15 mouse cellular contexts compared by ENCODE assay signal in genomic region chr7:122558085-122558811, GRCm38 (mm10).
DNase-seq lines count a peak whose midpoint lies in the region; ATAC-seq lines count a peak whose summit lies in the region.
"Had no signal": no experiment of that assay in that cellular context is flagged by ENCODE, and none has a peak within 500 bp of the region (broad histone marks: within the 10 kb centered on the region; RNA-seq: fewer than 3 reads in every experiment).

No protein-coding gene starts in this region.

- no peak overlapping the region for H3K27ac ChIP-seq in neural tube, embryonic 12.5 days
- no peak overlapping the region for H3K27ac ChIP-seq in neural tube, embryonic 15.5 days (replicated peaks)
- H3K27ac ChIP-seq in hindbrain, embryonic 12.5 days = peak overlapping the region; percentile 52; the same call in 1 of the 2 replicates
- H3K27ac ChIP-seq: hindbrain, embryonic 15.5 days had no signal

- no peak overlapping the region for H3K4me2 ChIP-seq in neural tube, embryonic 12.5 days (replicated peaks)
- no peak overlapping the region for H3K4me2 ChIP-seq in neural tube, embryonic 15.5 days
- H3K4me2 ChIP-seq in hindbrain, embryonic 12.5 days (replicated peaks) = no peak overlapping the region
- H3K4me2 ChIP-seq: hindbrain, embryonic 15.5 days; liver, embryonic 11.5 days had no signal

- peaks cover 13% of the 10 kb centered on the region; the same call in 1 of the 2 replicates for H3K4me1 ChIP-seq in neural tube, embryonic 12.5 days
- H3K4me1 ChIP-seq in neural tube, embryonic 15.5 days = peaks cover 8% of the 10 kb centered on the region; the same call in 1 of the 2 replicates
- peaks cover 21% of the 10 kb centered on the region for H3K4me1 ChIP-seq in hindbrain, embryonic 12.5 days
- H3K4me1 ChIP-seq: megakaryocyte, embryonic 14.5 days had no signal

- WGBS in neural tube, embryonic 12.5 days = 39% methylated on average over 7 of the region's 7 CpGs
- 44% methylated on average over 7 of the region's 7 CpGs for WGBS in neural tube, embryonic 15.5 days
- WGBS in hindbrain, embryonic 12.5 days = 34% methylated on average over 7 of the region's 7 CpGs

- H3K4me3 ChIP-seq in neural tube, embryonic 12.5 days = no peak overlapping the region
- H3K4me3 ChIP-seq in neural tube, embryonic 15.5 days (replicated peaks) = no peak overlapping the region
- no peak overlapping the region for H3K4me3 ChIP-seq in hindbrain, embryonic 12.5 days
- H3K4me3 ChIP-seq: hindbrain, embryonic 15.5 days; megakaryocyte, embryonic 14.5 days had no signal

- H3K27me3 ChIP-seq in neural tube, embryonic 12.5 days (replicated peaks) = no peaks in the 10 kb centered on the region
- no peaks in the 10 kb centered on the region for H3K27me3 ChIP-seq in neural tube, embryonic 15.5 days (replicated peaks)
- H3K27me3 ChIP-seq in hindbrain, embryonic 12.5 days = no peaks in the 10 kb centered on the region
- H3K27me3 ChIP-seq: hindbrain, embryonic 15.5 days had no signal

- H3K9me3 ChIP-seq in neural tube, embryonic 12.5 days = no peaks in the 10 kb centered on the region
- H3K9me3 ChIP-seq in neural tube, embryonic 15.5 days (replicated peaks) = no peaks in the 10 kb centered on the region
- H3K9me3 ChIP-seq in hindbrain, embryonic 12.5 days (replicated peaks) = no peaks in the 10 kb centered on the region
- H3K9me3 ChIP-seq: hindbrain, embryonic 15.5 days had no signal

- ATAC-seq in neural tube, embryonic 12.5 days (ENCODE audit: low FRiP score, low read depth) = 0 out of 2 replicates have a peak, but pooled peaks have one; percentile 60
- no peak for ATAC-seq in neural tube, embryonic 15.5 days (ENCODE audit: low FRiP score)
- peak; percentile 67; the same call in 1 of the 2 replicates for ATAC-seq in hindbrain, embryonic 12.5 days (ENCODE audit: low FRiP score)
- ATAC-seq in inflammation-experienced regulatory T-cells, adult 6 months = no peak

- H3K9ac ChIP-seq in neural tube, embryonic 12.5 days = no peak overlapping the region
- H3K9ac ChIP-seq in neural tube, embryonic 15.5 days (replicated peaks) = no peak overlapping the region
- no peak overlapping the region for H3K9ac ChIP-seq in hindbrain, embryonic 12.5 days
- H3K9ac ChIP-seq: hindbrain, embryonic 15.5 days had no signal

- peak; percentile 5 for DNase-seq in adrenal gland, postnatal 14 days
- DNase-seq in adrenal gland, postnatal 36 days = no peak
- no peak for DNase-seq in kidney, adult 18-20 months
- no peak for DNase-seq in frontal cortex, postnatal 10 days (ENCODE audit: low spot score in 2 of 2)
- DNase-seq: cerebellum, postnatal 25 days; kidney, adult 9 months; left cerebral cortex, postnatal 4 days; right cerebral cortex, postnatal 4 days had no signal

- H3K36me3 ChIP-seq in neural tube, embryonic 12.5 days = no peaks in the 10 kb centered on the region
- no peaks in the 10 kb centered on the region for H3K36me3 ChIP-seq in neural tube, embryonic 15.5 days
- H3K36me3 ChIP-seq in hindbrain, embryonic 12.5 days = no peaks in the 10 kb centered on the region
- H3K36me3 ChIP-seq: hindbrain, embryonic 15.5 days had no signal

Comparison
In these comparisons a context has a peak if more than half of its experiments do, and no peak if none do; other contexts are left out.
1. ATAC-seq: peak in neural tube, embryonic 12.5 days (single experiment) and hindbrain, embryonic 12.5 days (single experiment); none in neural tube, embryonic 15.5 days (single experiment) and inflammation-experienced regulatory T-cells, adult 6 months (single experiment).